Mouse (Mus musculus) midbrain, embryonic 16.5 days (tissue): ENCODE data around the gene Gast. TPM values are rescaled to one million over a fixed set of nuclear protein-coding genes. Genes with fewer than 3 reads are reported as not detected.

ENCODE experiments used
- ATAC-seq: fragments of 200-750 bp; cut with Nextera tagmentation; 2 replicates; pipeline ENCODE4 v1.8.0; 2017; ENCODE audit warnings: moderate TSS enrichment
- H3K27ac ChIP-seq: fragments of 300-500 bp; sonication (generic); 2 replicates; pipeline ENCODE4 v1.5.1; 2014; ENCODE audit warnings: mild to moderate bottlenecking, low read length, mixed read lengths
- H3K27me3 ChIP-seq: fragments of 300-500 bp; sonication (generic); 2 replicates; pipeline ENCODE4 v1.6.1; 2014; ENCODE audit warnings: low read depth, low read length, mixed read lengths; ENCODE audit not compliant: control insufficient read depth, insufficient read depth
- H3K36me3 ChIP-seq: fragments of 300-500 bp; sonication (generic); 2 replicates; pipeline ENCODE4 v1.6.1; 2014; ENCODE audit warnings: mild to moderate bottlenecking, low read length, moderate library complexity, mixed read lengths; ENCODE audit not compliant: control insufficient read depth, insufficient read depth
- H3K4me1 ChIP-seq: fragments of 300-500 bp; sonication (generic); 2 replicates; pipeline ENCODE4 v1.6.1; 2014; ENCODE audit warnings: mild to moderate bottlenecking, low read length, mixed read lengths; ENCODE audit not compliant: control insufficient read depth, insufficient read depth
- H3K4me2 ChIP-seq: fragments of 300-500 bp; sonication (generic); 2 replicates; pipeline ENCODE4 v1.6.1; 2014; ENCODE audit warnings: mild to moderate bottlenecking, low read length, mixed read lengths
- H3K4me3 ChIP-seq: fragments of 300-500 bp; sonication (generic); 2 replicates; pipeline ENCODE4 v1.5.1; 2014; ENCODE audit warnings: low read depth, mild to moderate bottlenecking, low read length, moderate library complexity, mixed read lengths
- H3K9ac ChIP-seq: fragments of 300-500 bp; sonication (generic); 2 replicates; pipeline ENCODE4 v1.6.1; 2014; ENCODE audit warnings: low read depth, low read length, mixed read lengths
- H3K9me3 ChIP-seq: fragments of 300-500 bp; sonication (generic); replicated peaks from 2 replicates; pipeline ENCODE4 v1.6.1; 2014; ENCODE audit warnings: mild to moderate bottlenecking, low read length, mixed read lengths; ENCODE audit not compliant: control insufficient read depth, poor library complexity, severe bottlenecking
- WGBS: fragments of 180-500 bp; shearing (Covaris S2); extraction: QIAGEN DNeasy Blood & Tissue Kit; methylation state at CpG from one replicate; pipeline ENCODE4 v1.1.7; 2014; 5-methylcytosine and 5-hydroxymethylcytosine counted together
- polyA plus RNA-seq: library from polyadenylated mRNA; unstranded; fragments of >200 nt; fragmentation: Nextera tagmentation; extraction: Ambion mirVana; gene quantifications from 2 replicates; pipeline ENCODE4 v1.2.1, GENCODE M21; 2015

The Gast gene
- polyA plus RNA-seq, result 0.46 and 1.6 TPM in 2 replicates

DNA sequence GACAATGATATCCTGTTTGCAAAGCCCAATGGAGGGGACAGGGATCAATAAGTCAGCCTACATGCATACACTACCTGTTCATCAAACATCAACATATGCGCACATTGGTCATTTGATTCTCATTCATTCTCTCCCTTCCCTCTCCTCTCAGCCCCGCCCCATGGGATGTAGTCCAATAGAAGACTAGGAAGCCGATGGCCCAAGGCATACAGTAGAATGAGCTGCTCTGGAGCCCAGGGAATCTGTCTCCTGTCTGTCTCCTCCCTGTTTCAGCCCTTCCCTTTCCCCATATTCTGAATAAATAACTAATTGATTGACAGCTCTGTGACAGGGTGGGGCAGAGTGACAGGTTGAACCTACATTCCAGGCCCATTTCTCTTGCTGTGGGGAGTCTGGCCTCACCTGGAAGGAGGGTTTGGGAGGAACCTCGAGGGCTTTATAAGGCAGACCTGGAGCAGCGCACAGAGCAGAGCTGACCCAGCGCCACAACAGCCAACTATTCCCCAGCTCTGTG is at the start of gene Gast:
Gene Gast (plus strand): TSS at position 464 of the 514 bp plus-strand sequence.
- no peak for ATAC-seq
- 70% methylated on average over 6 of the region's 6 CpGs for WGBS

DNA sequence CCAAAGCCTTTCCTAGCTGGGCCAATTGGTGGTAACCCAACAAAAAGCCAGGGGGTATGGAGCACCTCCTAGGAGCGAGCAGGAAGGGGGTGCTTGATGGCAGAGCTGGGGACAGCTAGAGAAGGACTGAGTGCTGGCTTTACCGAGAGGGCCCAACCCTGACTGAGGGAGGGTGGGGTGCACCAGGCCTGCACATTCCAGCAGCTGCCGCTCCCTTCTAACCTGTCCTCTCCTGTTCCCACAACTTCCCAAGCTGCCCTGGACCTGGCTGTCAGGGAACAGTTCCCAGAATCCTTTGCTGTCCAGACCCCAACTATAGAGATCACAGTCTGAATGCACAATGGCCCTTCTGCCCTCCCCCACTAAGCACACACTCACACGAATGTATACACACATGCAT is 49.2 kb upstream of the Gast start:
- WGBS, result 82% methylated on average over 4 of the region's 4 CpGs
- Histone ChIP-seq H3K27ac (no peak overlapping the region), H3K27me3 (no peaks in the 10 kb centered on the region), H3K4me2 (no peak overlapping the region), H3K9me3 (no peaks in the 10 kb centered on the region), H3K9ac (no peak overlapping the region), H3K36me3 (no peaks in the 10 kb centered on the region), H3K4me3 (no peak overlapping the region), H3K4me1 (no peaks in the 10 kb centered on the region)
- ATAC-seq, result no peak

More for the DNA sequence above, at the start of gene Gast:
- H3K9ac ChIP-seq, result no peak within 1 kb of the TSS
- peaks cover 42% of the 10 kb centered on the region for H3K4me1 ChIP-seq
- peak within 1 kb of the TSS; percentile 39 for H3K4me2 ChIP-seq
- H3K36me3 ChIP-seq, result no peaks in the 10 kb centered on the region
- H3K27ac ChIP-seq, result peak within 1 kb of the TSS; percentile 94
- H3K9me3 ChIP-seq, result no peaks in the 10 kb centered on the region
- no peaks in the 10 kb centered on the region for H3K27me3 ChIP-seq
- H3K4me3 ChIP-seq, result no peak within 1 kb of the TSS

DNA sequence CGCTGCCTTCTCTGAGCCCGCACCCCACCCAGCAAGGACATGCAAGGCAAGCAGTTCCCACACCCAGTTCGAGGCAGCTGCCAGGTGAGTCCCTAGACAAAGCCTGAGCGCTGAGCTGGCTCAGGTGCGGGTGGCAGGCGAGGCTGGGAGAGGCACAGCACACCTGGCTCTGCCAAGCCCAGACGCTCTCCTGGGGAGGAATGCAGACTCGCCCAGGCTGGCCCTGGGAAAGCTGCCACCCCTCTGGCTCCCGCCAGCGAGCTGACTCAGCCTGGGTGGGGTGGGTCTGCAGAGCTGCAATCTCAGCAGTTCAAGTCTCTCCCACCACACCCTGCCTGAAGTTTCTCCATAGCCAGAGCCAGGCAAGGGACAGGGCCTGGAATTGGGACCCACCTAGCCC is 47.2 kb upstream of the Gast start:
- 32% methylated on average over 10 of the region's 10 CpGs for WGBS
- Histone ChIP-seq H3K4me2 (no peak overlapping the region), H3K4me1 (no peaks in the 10 kb centered on the region), H3K27ac (no peak overlapping the region), H3K36me3 (no peaks in the 10 kb centered on the region), H3K9me3 (no peaks in the 10 kb centered on the region), H3K4me3 (no peak overlapping the region), H3K9ac (no peak overlapping the region), H3K27me3 (no peaks in the 10 kb centered on the region)
- no peak for ATAC-seq

DNA sequence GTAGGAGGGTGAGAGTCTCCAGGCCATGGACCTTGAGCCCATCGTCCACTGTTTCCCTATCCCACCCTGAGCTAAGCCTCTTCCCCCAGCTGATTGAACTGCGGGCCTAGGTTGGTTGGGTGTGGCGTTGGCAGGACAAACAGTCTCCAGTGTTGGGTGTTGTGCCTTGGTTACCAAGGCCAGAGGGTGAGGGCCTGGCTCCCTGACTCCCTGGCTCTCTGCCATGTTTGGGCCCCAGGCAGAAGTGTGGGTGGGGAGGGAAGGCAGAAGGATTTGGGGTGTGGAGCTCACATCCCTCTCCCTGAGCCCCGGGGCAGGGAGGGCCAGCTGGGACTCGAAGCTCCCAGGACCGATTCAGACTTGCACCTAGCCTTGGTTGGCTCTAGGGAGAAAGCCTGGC is 45.3 kb upstream of the Gast start:
- Histone ChIP-seq H3K4me1 (no peaks in the 10 kb centered on the region), H3K27ac (no peak overlapping the region), H3K4me2 (no peak overlapping the region), H3K4me3 (no peak overlapping the region), H3K9me3 (no peaks in the 10 kb centered on the region), H3K36me3 (no peaks in the 10 kb centered on the region), H3K9ac (no peak overlapping the region), H3K27me3 (no peaks in the 10 kb centered on the region)
- ATAC-seq, result no peak
- 88% methylated on average over 5 of the region's 6 CpGs for WGBS

DNA sequence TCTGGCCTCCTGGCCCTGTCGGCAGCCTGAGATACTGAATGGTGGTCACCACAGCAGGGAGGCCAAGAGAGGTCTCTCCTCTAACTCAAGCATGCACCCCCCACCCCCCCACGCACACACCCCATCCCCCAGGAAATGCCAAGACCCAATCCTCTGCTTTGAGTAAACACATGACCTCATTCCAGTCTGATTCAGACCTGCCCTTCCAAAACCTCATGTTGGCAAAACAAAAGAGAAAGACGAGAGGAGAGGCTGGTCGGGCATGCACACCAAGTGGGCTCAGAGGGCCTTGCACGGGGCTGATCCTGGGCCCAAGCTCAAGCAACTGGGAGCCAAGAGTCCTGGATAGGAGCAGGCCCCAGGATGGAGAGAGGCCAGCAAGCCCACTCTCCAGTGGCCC is 44.0 kb upstream of the Gast start:
- ATAC-seq, result no peak
- H3K9me3 ChIP-seq, result no peaks in the 10 kb centered on the region
- no peak overlapping the region for H3K9ac ChIP-seq
- no peaks in the 10 kb centered on the region for H3K36me3 ChIP-seq
- WGBS, result 49% methylated on average over 5 of the region's 5 CpGs
- no peaks in the 10 kb centered on the region for H3K27me3 ChIP-seq
- H3K4me2 ChIP-seq, result no peak overlapping the region
- no peak overlapping the region for H3K4me3 ChIP-seq
- H3K4me1 ChIP-seq, result 0 out of 2 replicates have a peak, but pooled peaks cover 1% of the 10 kb centered on the region
- H3K27ac ChIP-seq, result no peak overlapping the region

DNA sequence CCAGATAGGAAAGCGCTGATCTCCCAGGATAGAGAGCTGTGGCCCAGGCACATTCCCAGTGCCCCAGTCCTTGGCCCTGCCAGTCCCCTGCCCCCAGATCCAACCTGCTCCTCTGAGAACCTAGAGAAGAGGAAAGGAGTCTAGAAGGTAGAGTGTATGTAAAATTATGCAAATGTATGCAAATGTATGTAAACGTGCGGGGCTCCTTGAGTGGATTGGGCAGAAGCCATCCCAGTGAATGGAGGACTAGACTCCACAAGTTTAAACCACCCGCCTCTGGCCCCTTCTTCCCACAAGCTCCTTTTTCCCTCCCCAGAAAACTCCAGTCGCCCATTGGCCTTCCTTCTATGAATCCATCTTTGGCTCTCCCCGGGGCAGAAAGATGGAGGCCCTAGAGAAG is 41.3 kb upstream of the Gast start:
- H3K9ac ChIP-seq, result no peak overlapping the region
- H3K4me2 ChIP-seq, result no peak overlapping the region
- no peaks in the 10 kb centered on the region for H3K36me3 ChIP-seq
- H3K27ac ChIP-seq, result no peak overlapping the region
- no peak for ATAC-seq
- H3K27me3 ChIP-seq, result no peaks in the 10 kb centered on the region
- 48% methylated on average over 6 of the region's 6 CpGs for WGBS
- H3K4me3 ChIP-seq, result no peak overlapping the region
- H3K9me3 ChIP-seq, result no peaks in the 10 kb centered on the region
- 0 out of 2 replicates have a peak, but pooled peaks cover 2% of the 10 kb centered on the region for H3K4me1 ChIP-seq

DNA sequence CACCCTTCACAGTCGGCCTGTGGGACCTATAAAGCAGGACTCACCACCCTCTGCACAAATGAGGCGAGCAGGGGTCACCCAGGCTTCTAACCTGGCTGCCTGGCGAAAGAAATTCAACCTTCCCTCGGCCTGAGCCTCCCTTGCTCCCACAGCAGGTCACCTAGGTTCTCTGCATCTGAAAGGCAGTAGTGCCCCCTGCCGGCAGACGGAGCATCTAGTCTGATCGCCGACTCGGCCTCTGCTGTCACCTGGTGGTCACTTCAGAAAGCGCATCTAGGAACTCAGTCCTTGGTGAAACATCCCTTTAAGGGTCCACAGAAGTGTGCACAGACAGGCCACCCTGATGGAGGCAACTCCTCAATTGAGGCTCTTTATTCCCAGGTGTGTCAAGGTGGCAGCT is 38.9 kb upstream of the Gast start:
- Histone ChIP-seq H3K9me3 (no peaks in the 10 kb centered on the region), H3K4me3 (no peak overlapping the region), H3K27ac (no peak overlapping the region), H3K27me3 (no peaks in the 10 kb centered on the region), H3K9ac (no peak overlapping the region), H3K4me1 (0 out of 2 replicates have a peak, but pooled peaks cover 4% of the 10 kb centered on the region), H3K4me2 (peak overlapping the region; percentile 31; the same call in 1 of the 2 replicates), H3K36me3 (no peaks in the 10 kb centered on the region)
- WGBS, result 4% methylated on average over 10 of the region's 10 CpGs
- peak; percentile 33; the same call in 1 of the 2 replicates for ATAC-seq

DNA sequence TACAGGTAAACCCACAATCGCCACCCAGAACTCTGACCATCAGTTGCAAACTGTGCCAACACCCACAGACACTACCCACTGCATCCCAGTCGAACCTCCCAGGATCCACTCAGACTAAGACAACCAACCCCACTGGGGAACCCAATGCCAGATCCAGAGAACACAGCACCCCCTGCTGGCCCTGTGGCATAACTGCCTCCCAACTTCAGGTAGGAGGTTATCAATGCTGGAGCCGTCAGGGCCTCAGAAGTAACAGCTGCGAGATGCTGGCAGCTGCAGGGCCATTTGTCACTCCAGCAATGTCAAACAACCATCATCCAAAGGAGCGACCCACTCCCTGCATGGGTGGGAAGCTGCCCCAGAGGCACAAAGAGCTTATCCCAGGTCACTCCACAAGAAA is 36.4 kb upstream of the Gast start:
- no peak for ATAC-seq
- Histone ChIP-seq H3K9me3 (no peaks in the 10 kb centered on the region), H3K27me3 (no peaks in the 10 kb centered on the region), H3K9ac (peak overlapping the region; percentile 28; the same call in 1 of the 2 replicates), H3K27ac (no peak overlapping the region), H3K4me2 (peak overlapping the region; percentile 44), H3K4me1 (0 out of 2 replicates have a peak, but pooled peaks cover 4% of the 10 kb centered on the region), H3K36me3 (no peaks in the 10 kb centered on the region), H3K4me3 (peak overlapping the region; percentile 20; the same call in 1 of the 2 replicates)
- 48% methylated on average over 5 of the region's 5 CpGs for WGBS

DNA sequence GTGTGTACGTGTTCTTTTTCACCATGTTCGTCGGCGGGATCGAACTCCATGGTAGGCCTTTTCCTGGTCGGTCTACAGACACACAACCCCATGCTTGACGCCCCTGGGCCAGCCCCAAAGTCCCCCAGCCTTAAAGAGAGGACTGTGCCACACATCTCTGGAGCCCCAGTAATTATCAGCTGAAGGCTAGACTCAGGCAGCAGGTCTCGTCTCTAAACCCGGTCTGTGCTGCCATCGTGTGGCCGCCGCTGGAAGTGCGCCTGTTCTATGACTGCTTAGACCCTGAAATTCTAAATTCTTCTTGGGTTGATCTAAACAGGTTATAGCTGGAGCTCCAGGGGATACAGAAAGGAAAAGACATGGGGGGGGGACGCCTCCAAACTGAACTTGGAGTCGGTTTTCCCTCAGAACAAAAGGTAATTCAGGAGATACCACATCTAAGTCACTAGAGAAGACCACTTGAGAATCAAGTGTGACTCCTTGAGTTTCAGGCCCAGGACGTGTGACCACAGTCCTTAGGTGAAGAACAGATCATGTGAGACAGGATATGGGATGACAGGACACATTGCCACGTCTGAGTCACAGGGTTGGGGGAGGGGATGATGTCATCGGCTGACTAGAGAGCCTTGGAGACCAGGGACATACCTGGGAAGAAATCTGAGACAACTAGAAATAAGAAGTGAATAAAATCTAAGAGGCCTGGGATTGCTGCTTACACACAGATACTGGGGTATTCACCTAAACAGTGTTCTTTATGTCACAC is 35.8 kb upstream of the Gast start:
- 19% methylated on average over 18 of the region's 18 CpGs for WGBS

More for the DNA sequence above, 35.8 kb upstream of the Gast start:
- H3K27me3 ChIP-seq, result no peaks in the 10 kb centered on the region
- no peaks in the 10 kb centered on the region for H3K36me3 ChIP-seq
- peak overlapping the region; percentile 28; the same call in 1 of the 2 replicates for H3K9ac ChIP-seq
- H3K27ac ChIP-seq, result no peak overlapping the region
- peak overlapping the region; percentile 20; the same call in 1 of the 2 replicates for H3K4me3 ChIP-seq
- peak overlapping the region; percentile 44 for H3K4me2 ChIP-seq
- ATAC-seq, result no peak
- 0 out of 2 replicates have a peak, but pooled peaks cover 4% of the 10 kb centered on the region for H3K4me1 ChIP-seq
- no peaks in the 10 kb centered on the region for H3K9me3 ChIP-seq
